Mouse (Mus musculus) Muller cell, postnatal 12 days (primary cell): ENCODE data around the gene Gimap5.
A peak's percentile ranks its signal among the peaks of the same experiment; 100 is the strongest.

ENCODE experiments used
- DNase-seq: peaks from one replicate; pipeline ENCODE4 v3.0.0-alpha.2; 2015; ENCODE audit errors: inconsistent ontology term

Gene Gimap5

GRCm38 (mm10) chr6:48739780-48740055, 6.3 kb upstream of the Gimap5 start:
- DNase-seq: no peak

- DNase-seq: no peak
These were observed 5.4 kb upstream of the Gimap5 start for GRCm38 (mm10) chr6:48740501-48741169.

DNA sequence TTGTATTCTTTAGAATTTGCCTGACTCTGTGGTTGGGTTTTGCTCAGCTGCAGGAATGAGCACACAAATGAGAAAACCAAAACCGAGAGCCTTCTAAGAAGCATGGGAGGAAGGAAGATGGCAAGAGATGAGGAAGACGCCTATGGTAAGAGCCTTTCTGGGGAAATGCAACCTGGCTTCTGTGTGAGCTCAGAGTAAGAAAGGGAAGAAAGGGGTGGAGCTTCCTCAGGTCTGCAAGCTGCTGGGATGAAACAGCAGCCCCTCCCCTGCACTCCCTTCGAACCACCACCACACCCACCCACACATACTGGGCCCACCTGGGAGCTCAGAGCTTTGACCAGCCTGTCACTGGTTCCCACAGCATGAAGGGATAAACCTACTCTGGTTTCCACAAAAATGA, 4.7 kb upstream of the Gimap5 start:
- no peak for DNase-seq

DNA sequence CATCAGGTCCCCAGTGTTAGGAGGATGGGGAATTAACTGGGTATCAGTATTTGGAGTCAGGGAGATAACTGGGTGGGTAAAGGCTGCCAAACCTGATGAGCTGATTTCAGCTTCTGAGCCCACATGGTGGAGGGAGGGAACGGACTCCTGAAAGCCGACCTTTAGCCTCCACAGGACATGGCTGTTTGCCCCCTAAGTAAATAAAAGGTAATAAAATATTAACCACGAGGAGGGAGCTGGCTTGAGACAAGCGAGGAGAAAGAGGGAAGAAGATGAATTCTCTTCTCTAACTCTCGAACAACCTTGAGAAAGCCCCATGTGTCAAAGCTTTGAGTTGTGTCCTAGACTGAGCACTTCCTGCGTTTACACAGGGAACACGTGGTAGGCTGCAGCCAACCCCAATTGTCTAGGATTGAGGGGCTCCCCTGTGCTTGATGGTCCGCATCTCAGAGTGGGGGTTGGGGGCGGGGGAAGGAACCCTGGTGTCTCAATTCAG, 4.2 kb upstream of the Gimap5 start:
- DNase-seq: no peak

DNA sequence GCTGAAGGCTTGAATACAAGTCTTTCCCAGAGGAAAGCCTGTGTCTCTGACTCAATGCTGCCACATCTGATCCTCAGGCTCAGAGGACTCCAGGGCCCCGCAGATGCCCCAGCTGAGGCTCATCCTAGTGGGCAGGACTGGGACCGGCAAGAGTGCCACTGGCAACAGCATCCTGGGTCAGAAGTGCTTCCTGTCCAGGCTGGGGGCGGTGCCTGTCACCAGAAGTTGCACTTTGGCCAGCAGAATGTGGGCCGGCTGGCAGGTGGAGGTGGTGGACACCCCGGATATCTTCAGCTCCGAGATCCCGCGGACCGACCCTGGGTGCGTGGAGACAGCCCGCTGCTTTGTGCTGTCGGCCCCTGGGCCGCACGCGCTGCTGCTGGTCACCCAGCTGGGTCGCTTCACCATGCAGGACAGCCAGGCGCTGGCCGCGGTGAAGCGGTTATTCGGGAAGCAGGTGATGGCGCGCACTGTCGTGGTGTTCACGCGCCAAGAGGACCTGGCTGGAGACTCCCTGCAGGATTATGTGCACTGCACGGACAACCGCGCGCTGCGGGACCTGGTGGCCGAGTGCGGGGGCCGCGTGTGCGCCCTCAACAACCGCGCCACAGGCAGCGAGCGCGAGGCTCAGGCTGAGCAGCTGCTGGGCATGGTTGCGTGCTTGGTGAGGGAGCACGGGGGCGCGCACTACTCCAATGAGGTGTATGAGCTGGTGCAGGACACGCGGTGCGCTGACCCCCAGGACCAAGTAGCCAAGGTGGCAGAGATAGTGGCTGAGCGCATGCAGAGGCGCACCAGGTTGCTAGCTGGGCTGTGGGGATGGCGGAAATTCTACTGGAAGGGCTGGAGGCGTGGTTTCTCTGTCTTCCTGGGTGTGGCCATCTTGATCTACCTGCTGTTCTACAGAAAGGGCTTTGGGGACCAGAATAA, 3.3 kb upstream of the Gimap5 start:
- peak; percentile 6 for DNase-seq

DNA sequence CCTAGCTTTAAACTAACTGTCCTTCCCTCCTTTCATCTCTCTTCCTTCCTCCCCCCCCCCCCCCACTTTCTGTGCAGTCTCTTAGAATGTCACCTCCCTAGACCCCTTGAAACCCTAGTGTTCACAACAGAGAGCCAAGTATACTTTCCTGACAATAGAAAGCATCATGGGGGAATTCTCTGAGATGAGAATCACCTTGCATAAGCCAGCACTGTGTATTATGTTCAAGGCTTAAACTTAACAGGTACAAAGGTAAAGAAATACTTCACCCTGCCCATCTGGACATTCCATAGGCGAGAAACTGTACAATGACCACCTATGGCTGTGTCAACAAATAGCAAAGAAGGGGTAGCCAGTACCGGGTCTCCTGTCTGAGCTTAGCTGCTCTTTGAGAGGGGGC, 507 bp upstream of the Gimap5 start:
- no peak for DNase-seq

GRCm38 (mm10) chr6:48747091-48747966, 1.3 kb downstream of the Gimap5 start:
- no peak for DNase-seq

GRCm38 (mm10) chr6:48763567-48764270, 17.7 kb downstream of the Gimap5 start:
- no peak for DNase-seq

- no peak for DNase-seq
These were observed 18.5 kb downstream of the Gimap5 start for GRCm38 (mm10) chr6:48764496-48764895.

- DNase-seq: no peak
These were observed 22.3 kb downstream of the Gimap5 start for GRCm38 (mm10) chr6:48768178-48768869.

DNA sequence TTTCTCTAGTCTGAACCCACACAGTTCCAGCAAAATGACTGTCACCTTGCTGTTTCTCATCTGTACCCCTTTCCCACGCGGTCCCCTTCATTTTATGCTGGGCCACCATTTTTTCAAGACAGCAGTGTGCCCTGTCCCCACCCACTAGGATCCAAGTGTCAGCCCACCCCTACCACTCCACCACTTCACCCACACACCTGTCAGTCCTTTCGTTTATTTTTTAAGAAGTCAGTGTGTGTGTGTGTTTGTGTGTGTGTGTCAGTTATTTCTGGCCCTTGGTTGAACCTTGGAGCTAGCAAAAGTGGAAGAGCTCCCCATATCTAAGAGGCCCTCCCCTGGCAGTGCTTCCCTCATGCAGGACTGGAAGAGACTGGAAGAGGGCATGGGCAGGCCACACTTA, 22.9 kb downstream of the Gimap5 start:
- DNase-seq: no peak

- DNase-seq: no peak
These were observed 24.7 kb downstream of the Gimap5 start, which contains the start of gene Gimap3 for GRCm38 (mm10) chr6:48770696-48771095. Gene Gimap3, minus strand, starts transcription at chr6:48770851.

DNA sequence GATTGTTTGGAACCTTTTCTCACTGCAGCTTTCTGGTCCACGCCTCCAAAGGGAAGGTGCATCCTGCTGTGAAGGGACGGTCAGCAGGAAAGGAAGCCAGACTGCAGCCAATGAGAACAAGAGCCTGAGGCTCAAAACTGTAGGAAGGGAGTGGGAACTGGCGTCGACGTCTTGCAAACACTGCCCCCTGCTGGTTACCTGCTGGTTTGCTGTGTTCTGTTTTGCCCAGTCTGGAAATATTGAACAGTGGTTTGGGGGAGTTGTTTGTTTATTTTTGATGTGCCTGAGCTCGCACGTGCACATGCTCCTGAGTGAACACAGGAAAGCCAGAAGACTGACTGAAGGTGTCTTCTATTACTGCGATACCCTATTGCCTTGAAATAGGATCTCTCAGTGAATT, 26.0 kb downstream of the Gimap5 start:
- peak; percentile 64 for DNase-seq

DNA sequence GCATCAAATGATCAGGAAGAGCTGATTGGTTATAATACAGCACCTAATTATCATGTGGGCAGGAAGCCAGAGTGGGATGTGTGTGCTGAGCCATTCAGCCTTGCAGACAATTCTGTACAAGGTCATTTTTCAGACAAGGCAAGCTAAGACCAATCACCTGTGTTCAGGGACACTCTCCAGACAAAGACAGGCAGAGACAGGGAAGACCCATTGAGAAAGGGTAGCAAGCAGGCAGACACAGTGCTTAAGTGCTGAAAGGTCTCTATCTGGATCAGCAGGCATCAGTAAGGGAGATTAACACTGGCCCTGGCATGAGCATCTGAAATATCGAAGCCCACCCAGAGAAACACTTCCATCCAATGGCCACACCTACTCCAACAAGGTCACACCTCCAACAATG, 38.4 kb downstream of the Gimap5 start:
- DNase-seq: no peak

GRCm38 (mm10) chr6:48785189-48785588, 39.2 kb downstream of the Gimap5 start:
- peak; percentile 60 for DNase-seq

DNA sequence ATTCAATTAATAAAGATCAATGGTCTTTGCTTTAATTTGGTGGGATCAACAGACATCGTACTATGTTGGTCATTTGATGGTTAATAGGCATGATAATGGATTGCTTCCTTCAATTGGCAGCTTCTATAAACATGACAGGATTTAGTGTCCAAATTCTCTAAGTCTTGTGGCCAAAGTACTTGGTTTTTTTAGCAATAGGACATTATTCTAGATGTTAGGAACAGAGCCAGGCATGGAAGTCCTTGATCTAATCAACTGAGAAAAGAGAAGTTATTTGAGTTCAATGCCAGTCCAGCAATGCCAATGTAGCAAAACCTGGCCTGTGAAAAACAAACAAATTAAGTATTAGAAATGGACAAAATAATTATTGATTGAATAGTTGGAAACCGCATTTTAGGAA, 39.6 kb downstream of the Gimap5 start:
- peak; percentile 67 for DNase-seq

- DNase-seq: no peak
These were observed 41.9 kb downstream of the Gimap5 start for GRCm38 (mm10) chr6:48787867-48788266.

- no peak for DNase-seq
These were observed 55.9 kb downstream of the Gimap5 start for GRCm38 (mm10) chr6:48801897-48802296.

DNA sequence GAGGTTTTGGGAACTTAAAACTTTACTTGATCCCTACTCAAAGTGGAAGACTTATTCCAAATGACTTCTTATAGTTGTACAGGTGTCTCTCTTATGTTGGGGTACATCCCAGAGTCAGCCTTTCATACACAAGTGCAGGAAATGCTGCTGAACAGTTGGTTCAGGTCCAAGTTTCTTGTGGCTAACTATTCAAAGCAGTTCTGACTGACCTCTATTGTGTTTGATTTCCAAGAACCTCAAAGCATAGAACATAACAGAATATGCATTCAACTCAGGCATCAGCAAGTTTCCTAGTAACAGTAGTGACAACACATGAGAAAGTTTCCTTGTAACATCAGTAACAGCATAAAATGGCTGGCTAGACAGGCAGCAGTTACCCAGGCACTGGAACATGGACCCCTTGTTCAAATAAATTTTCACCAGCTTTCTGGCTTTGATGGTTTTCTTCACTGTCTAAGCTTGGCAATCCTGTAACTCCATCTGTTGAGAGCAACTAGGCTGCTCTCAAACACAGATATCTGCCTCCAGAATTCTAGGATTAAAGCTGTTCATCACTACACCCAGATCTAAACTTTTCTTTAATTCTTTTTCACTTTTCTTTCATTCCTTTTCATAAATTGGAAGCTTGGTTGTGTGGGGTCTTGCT, 57.5 kb downstream of the Gimap5 start:
- peak; percentile 58 for DNase-seq
